Mouse (Mus musculus): ENCODE measurements around the gene Katnbl1. TPM values are rescaled to one million over a fixed set of nuclear protein-coding genes. Genes with fewer than 3 reads are reported as not detected.

The Katnbl1 gene
- polyA plus RNA-seq, 1 experiment from 2014 or later: 50.7 TPM

DNA sequence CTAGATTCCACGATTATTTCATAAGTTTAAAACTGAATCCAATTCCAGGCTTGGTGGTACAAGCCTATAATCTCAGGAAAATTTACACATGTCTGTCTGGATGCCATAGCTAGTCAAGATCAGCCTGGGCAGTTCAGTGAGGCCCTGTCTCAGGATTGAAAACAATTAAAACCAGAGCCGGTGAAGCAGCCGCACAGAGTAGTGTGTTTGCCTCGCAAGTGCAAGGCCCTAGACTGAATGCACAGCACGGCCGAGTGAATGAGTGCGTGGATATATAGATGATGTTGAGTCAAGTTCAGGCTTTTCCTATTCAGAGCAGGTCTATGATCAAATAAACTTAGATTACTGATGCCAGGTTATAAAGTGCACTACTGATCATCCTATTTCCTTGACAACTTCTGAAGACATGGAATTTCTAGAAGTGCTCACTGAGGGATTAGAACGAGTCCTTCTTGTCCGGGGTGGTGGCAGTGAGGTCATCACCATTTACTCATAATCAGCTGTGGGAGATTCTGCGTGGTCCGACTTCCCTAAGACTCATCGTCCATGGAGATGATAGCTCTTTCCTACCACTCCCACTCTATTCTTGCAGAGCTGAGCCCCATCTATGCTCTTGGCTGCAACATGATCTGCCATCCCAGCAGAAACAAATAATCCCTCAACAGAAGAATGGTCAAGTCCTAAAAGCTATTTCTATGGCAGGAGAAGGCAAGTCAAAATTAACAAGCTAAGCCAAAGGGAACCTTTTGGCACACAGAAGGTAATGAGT is 18.8 kb upstream of the Katnbl1 start:
- ATAC-seq (ENCODE audit: insufficient number of reproducible peaks, low FRiP score, low TSS enrichment, low read depth): no peak
- DNase-seq (ENCODE audit: low spot score): no peak
- Histone ChIP-seq H3K4me1 (ENCODE audit: control insufficient read depth, insufficient read depth, low read length) (no peaks in the 10 kb centered on the region), H3K27ac (replicated peaks; ENCODE audit: low read depth, low read length) (no peak overlapping the region), H3K36me3 (ENCODE audit: control insufficient read depth, insufficient read depth, low read length) (peaks cover 3% of the 10 kb centered on the region; the same call in 1 of the 2 replicates), H3K27me3 (ENCODE audit: control insufficient read depth, insufficient read depth, low read length) (no peaks in the 10 kb centered on the region), H3K9me3 (ENCODE audit: control insufficient read depth, low read length) (no peaks in the 10 kb centered on the region), H3K4me2 (ENCODE audit: low read depth, severe bottlenecking) (no peak overlapping the region), H3K4me3 (ENCODE audit: low read depth, low read length) (no peak overlapping the region), H3K9ac (ENCODE audit: low read length) (no peak overlapping the region)
- 92% methylated on average over 12 of the region's 12 CpGs for WGBS

DNA sequence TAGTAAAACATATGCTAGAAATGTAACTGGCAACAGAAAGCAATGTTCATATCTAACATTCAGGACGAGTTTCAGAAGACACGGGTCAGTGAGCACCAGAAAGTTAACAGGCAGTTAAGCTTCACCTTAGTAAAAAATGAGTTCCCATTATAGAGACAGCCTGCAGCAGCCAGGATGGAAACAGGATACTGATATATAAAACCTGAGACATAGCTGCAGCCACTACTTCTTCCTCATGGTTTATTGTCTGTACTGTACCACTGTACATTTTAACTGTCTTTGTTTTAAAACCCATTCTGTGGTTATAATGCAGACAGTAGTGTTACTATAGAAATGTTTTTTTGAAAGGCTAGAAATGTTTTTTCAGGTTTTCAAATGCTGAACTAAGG is 18.2 kb upstream of the Katnbl1 start:
- Histone ChIP-seq H3K4me2 (ENCODE audit: low read depth, severe bottlenecking) (no peak overlapping the region), H3K9ac (ENCODE audit: low read length) (no peak overlapping the region), H3K27ac (replicated peaks; ENCODE audit: low read depth, low read length) (no peak overlapping the region), H3K4me3 (ENCODE audit: low read depth, low read length) (no peak overlapping the region), H3K27me3 (ENCODE audit: control insufficient read depth, insufficient read depth, low read length) (no peaks in the 10 kb centered on the region), H3K9me3 (ENCODE audit: control insufficient read depth, low read length) (no peaks in the 10 kb centered on the region), H3K4me1 (ENCODE audit: control insufficient read depth, insufficient read depth, low read length) (no peaks in the 10 kb centered on the region), H3K36me3 (ENCODE audit: control insufficient read depth, insufficient read depth, low read length) (peaks cover 3% of the 10 kb centered on the region; the same call in 1 of the 2 replicates)
- ATAC-seq (ENCODE audit: insufficient number of reproducible peaks, low FRiP score, low TSS enrichment, low read depth): no peak
- WGBS: 85% methylated on average over 2 of the region's 2 CpGs
- DNase-seq (ENCODE audit: low spot score): no peak

GRCm38 (mm10) chr2:112367222-112367621 is 11.8 kb upstream of the Katnbl1 start:
- Histone ChIP-seq H3K4me2 (ENCODE audit: low read depth, severe bottlenecking) (peak overlapping the region; percentile 71), H3K9ac (ENCODE audit: low read length) (peak overlapping the region; percentile 45), H3K27ac (replicated peaks; ENCODE audit: low read depth, low read length) (no peak overlapping the region), H3K4me1 (ENCODE audit: control insufficient read depth, insufficient read depth, low read length) (no peaks in the 10 kb centered on the region), H3K36me3 (ENCODE audit: control insufficient read depth, insufficient read depth, low read length) (0 out of 2 replicates have a peak, but pooled peaks cover 3% of the 10 kb centered on the region), H3K4me3 (ENCODE audit: low read depth, low read length) (peak overlapping the region; percentile 42), H3K9me3 (ENCODE audit: control insufficient read depth, low read length) (no peaks in the 10 kb centered on the region), H3K27me3 (ENCODE audit: control insufficient read depth, insufficient read depth, low read length) (no peaks in the 10 kb centered on the region)
- ATAC-seq (ENCODE audit: insufficient number of reproducible peaks, low FRiP score, low TSS enrichment, low read depth) (no peak; the same call in 1 of the 2 replicates), DNase-seq (ENCODE audit: low spot score) (peak; percentile 31)
- 20% methylated on average over 15 of the region's 15 CpGs for WGBS

GRCm38 (mm10) chr2:112367726-112368673 is 11.0 kb upstream of the Katnbl1 start, which contains the start of gene Emc4:
Gene Emc4, minus strand, starts transcription at chr2:112368027.
- Histone ChIP-seq H3K9me3 (ENCODE audit: control insufficient read depth, low read length) (no peaks in the 10 kb centered on the region), H3K4me3 (ENCODE audit: low read depth, low read length) (peak within 1 kb of the TSS; percentile 42), H3K9ac (ENCODE audit: low read length) (peak within 1 kb of the TSS; percentile 45), H3K27ac (replicated peaks; ENCODE audit: low read depth, low read length) (0 out of 2 replicates have a peak within 1 kb of the TSS, but pooled peaks have one; percentile 24), H3K27me3 (ENCODE audit: control insufficient read depth, insufficient read depth, low read length) (no peaks in the 10 kb centered on the region), H3K4me2 (ENCODE audit: low read depth, severe bottlenecking) (peak within 1 kb of the TSS; percentile 71), H3K36me3 (ENCODE audit: control insufficient read depth, insufficient read depth, low read length) (0 out of 2 replicates have a peak, but pooled peaks cover 3% of the 10 kb centered on the region), H3K4me1 (ENCODE audit: control insufficient read depth, insufficient read depth, low read length) (no peaks in the 10 kb centered on the region)
- WGBS: 2% methylated on average over 46 of the region's 46 CpGs
- DNase-seq (ENCODE audit: low spot score) (peak; percentile 98), ATAC-seq (ENCODE audit: insufficient number of reproducible peaks, low FRiP score, low TSS enrichment, low read depth) (peak; percentile 82)

- no peaks in the 10 kb centered on the region for H3K36me3 ChIP-seq (ENCODE audit: control insufficient read depth, insufficient read depth, low read length)
- ATAC-seq (ENCODE audit: insufficient number of reproducible peaks, low FRiP score, low TSS enrichment, low read depth) (no peak), DNase-seq (ENCODE audit: low spot score) (no peak)
- H3K9ac ChIP-seq (ENCODE audit: low read length): no peak overlapping the region
- no peak overlapping the region for H3K27ac ChIP-seq (replicated peaks; ENCODE audit: low read depth, low read length)
- H3K4me3 ChIP-seq (ENCODE audit: low read depth, low read length): no peak overlapping the region
- H3K9me3 ChIP-seq (ENCODE audit: control insufficient read depth, low read length): no peaks in the 10 kb centered on the region
- H3K27me3 ChIP-seq (ENCODE audit: control insufficient read depth, insufficient read depth, low read length): no peaks in the 10 kb centered on the region
- no peaks in the 10 kb centered on the region for H3K4me1 ChIP-seq (ENCODE audit: control insufficient read depth, insufficient read depth, low read length)
- 61% methylated on average over 5 of the region's 5 CpGs for WGBS
- no peak overlapping the region for H3K4me2 ChIP-seq (ENCODE audit: low read depth, severe bottlenecking)
Measured at GRCm38 (mm10) chr2:112369941-112370340, 9.1 kb upstream of the Katnbl1 start.

DNA sequence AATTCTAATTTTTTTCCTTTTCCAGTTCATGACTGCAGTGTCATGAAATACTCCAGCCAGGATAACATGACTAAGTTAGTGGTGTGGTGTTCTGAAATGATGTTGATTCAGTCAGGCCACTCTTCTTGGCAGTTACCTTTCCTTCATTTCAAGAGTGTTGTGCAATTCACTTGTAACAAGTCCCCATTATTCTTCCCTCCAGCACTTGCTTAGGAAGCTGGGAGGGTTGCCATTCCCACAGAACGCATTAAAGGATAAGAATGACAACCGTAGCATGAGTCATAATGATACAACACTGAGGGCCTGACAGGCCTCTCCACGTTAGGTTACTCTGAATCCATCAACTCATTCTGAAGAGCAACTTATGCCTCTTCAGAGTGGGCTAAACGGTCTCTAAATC is 5.9 kb upstream of the Katnbl1 start:
- no peaks in the 10 kb centered on the region for H3K27me3 ChIP-seq (ENCODE audit: control insufficient read depth, insufficient read depth, low read length)
- WGBS: 62% methylated on average over 4 of the region's 4 CpGs
- H3K9ac ChIP-seq (ENCODE audit: low read length): no peak overlapping the region
- no peak overlapping the region for H3K4me3 ChIP-seq (ENCODE audit: low read depth, low read length)
- no peak overlapping the region for H3K27ac ChIP-seq (replicated peaks; ENCODE audit: low read depth, low read length)
- H3K9me3 ChIP-seq (ENCODE audit: control insufficient read depth, low read length): no peaks in the 10 kb centered on the region
- no peaks in the 10 kb centered on the region for H3K4me1 ChIP-seq (ENCODE audit: control insufficient read depth, insufficient read depth, low read length)
- H3K36me3 ChIP-seq (ENCODE audit: control insufficient read depth, insufficient read depth, low read length): no peaks in the 10 kb centered on the region
- no peak overlapping the region for H3K4me2 ChIP-seq (ENCODE audit: low read depth, severe bottlenecking)
- DNase-seq (ENCODE audit: low spot score): no peak
- no peak for ATAC-seq (ENCODE audit: insufficient number of reproducible peaks, low FRiP score, low TSS enrichment, low read depth)

DNA sequence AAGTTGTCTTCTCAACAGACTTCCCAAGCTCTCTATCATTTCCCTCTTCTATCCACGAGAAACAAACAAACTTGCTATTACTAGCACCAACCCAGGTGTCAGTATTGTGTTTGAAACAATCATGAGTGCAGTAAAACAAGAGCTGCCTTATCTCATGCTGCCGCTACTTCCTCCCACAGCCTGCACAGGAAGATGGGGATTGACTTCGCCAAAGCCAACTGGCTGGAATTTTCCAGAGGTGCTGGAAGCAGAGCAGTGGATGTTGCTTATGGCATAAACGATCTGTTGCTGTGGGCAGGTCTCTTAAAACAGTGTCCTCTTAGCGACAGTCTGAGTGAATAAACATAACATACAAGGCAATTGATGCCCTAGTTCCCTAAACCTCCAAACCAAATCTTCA is 4.4 kb upstream of the Katnbl1 start:
- DNase-seq (ENCODE audit: low spot score) (no peak), ATAC-seq (ENCODE audit: insufficient number of reproducible peaks, low FRiP score, low TSS enrichment, low read depth) (no peak)
- H3K4me3 ChIP-seq (ENCODE audit: low read depth, low read length): no peak overlapping the region
- H3K4me2 ChIP-seq (ENCODE audit: low read depth, severe bottlenecking): no peak overlapping the region
- no peak overlapping the region for H3K9ac ChIP-seq (ENCODE audit: low read length)
- no peak overlapping the region for H3K27ac ChIP-seq (replicated peaks; ENCODE audit: low read depth, low read length)
- WGBS: 63% methylated on average over 5 of the region's 5 CpGs
- H3K9me3 ChIP-seq (ENCODE audit: control insufficient read depth, low read length): no peaks in the 10 kb centered on the region
- H3K36me3 ChIP-seq (ENCODE audit: control insufficient read depth, insufficient read depth, low read length): no peaks in the 10 kb centered on the region
- no peaks in the 10 kb centered on the region for H3K27me3 ChIP-seq (ENCODE audit: control insufficient read depth, insufficient read depth, low read length)
- no peaks in the 10 kb centered on the region for H3K4me1 ChIP-seq (ENCODE audit: control insufficient read depth, insufficient read depth, low read length)

DNA sequence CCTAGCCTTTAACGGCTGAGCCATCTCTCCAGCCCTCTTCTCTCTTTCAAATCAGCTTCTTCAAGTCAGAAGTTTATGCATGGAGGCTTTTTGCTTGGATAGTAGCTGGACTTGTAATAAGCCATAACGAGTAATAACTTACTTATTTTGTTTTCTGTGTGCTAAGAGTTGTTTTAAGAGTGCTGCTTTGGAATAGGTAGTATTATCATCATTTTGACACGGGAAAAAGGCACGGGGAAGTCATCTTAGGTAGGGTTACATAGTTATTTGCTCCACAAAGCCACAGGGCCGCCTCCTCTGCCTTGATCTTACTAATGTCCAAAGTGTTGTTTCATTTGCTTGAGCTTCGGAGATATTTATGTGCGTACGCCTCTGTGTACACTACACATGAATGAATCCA is 1.1 kb downstream of the Katnbl1 start:
- Histone ChIP-seq H3K9me3 (ENCODE audit: control insufficient read depth, low read length) (no peaks in the 10 kb centered on the region), H3K4me1 (ENCODE audit: control insufficient read depth, insufficient read depth, low read length) (peaks cover 3% of the 10 kb centered on the region; the same call in 1 of the 2 replicates), H3K4me3 (ENCODE audit: low read depth, low read length) (peak overlapping the region; percentile 85), H3K4me2 (ENCODE audit: low read depth, severe bottlenecking) (peak overlapping the region; percentile 47), H3K27me3 (ENCODE audit: control insufficient read depth, insufficient read depth, low read length) (no peaks in the 10 kb centered on the region), H3K27ac (replicated peaks; ENCODE audit: low read depth, low read length) (no peak overlapping the region), H3K36me3 (ENCODE audit: control insufficient read depth, insufficient read depth, low read length) (no peaks in the 10 kb centered on the region), H3K9ac (ENCODE audit: low read length) (peak overlapping the region; percentile 94; the same call in 1 of the 2 replicates)
- 54% methylated on average over 8 of the region's 8 CpGs for WGBS
- DNase-seq (ENCODE audit: low spot score) (no peak), ATAC-seq (ENCODE audit: insufficient number of reproducible peaks, low FRiP score, low TSS enrichment, low read depth) (no peak)
